In the genomic region with DNA sequence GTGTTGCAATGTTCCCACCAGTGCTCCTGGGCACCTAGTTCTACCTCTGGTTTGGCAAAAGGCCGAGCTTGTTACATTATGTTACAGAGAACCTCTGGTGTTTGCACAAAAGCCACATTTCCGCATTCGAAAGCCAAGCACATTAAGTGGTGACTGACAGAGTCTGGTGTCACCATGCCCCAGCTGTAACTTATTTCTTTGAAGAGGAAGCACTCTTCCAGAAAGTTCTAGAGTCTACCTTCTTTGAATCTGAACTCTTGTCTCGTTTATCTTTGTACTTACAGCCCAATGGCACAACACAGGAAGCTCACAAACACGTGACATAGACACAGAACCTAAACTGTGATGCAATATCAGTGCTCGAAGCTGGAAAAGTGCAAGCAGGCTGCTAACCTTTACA, we compare ENCODE assay signal across 8 mouse cellular contexts.
DNase-seq lines count a peak whose midpoint lies in the region; ATAC-seq and TF ChIP-seq lines count a peak whose summit lies in the region.

No protein-coding gene starts in this region.

- TF ChIP-seq CTCF in left cerebral cortex, adult 2 months (IDR thresholded peaks at IDR 0.05) = no peak

- intact Hi-C loops in left cerebral cortex, adult 2 months (cut with DNase I) = no loop called here
- intact Hi-C loops in left cerebral cortex, postnatal 36 days (cut with DNase I) = no loop called here

- no peak for ATAC-seq in cerebellum, adult (ENCODE audit: insufficient number of reproducible peaks, low FRiP score, low TSS enrichment)

- H3K27ac ChIP-seq in left cerebral cortex, adult 2 months = peak overlapping the region; percentile 76

- no peak overlapping the region for H3K4me3 ChIP-seq in left cerebral cortex, adult 2 months

- no peak for DNase-seq in left cerebral cortex, adult 2 months (ENCODE audit: extremely low spot score in 1 of 2, low spot score in 2 of 2)
- DNase-seq in left cerebral cortex, postnatal 36 days (ENCODE audit: low spot score in 2 of 2) = no peak
- peak; percentile 35 for DNase-seq in brain, adult 2 months (ENCODE audit: low read depth, low spot score)
- peak; percentile 10 to 22 for DNase-seq in kidney, adult 8-10 months
- peak; percentile 44 to 57 for DNase-seq in lung, postnatal 4 days
- no peak for DNase-seq in cerebellum, postnatal 36 days
- no peak for DNase-seq in c-Kit-positive CD71-positive TER-119-positive erythroid progenitor cells, embryonic 14.5 days (ENCODE audit: low spot score)

Comparison
In these comparisons a context has a peak if more than half of its experiments do, and no peak if none do; other contexts are left out.
1. DNase-seq: peak in brain, adult 2 months (single experiment), kidney, adult 8-10 months (2 of 2) and lung, postnatal 4 days (2 of 2); none in left cerebral cortex, adult 2 months (0 of 2), left cerebral cortex, postnatal 36 days (0 of 2), cerebellum, postnatal 36 days (0 of 2) and c-Kit-positive CD71-positive TER-119-positive erythroid progenitor cells, embryonic 14.5 days (single experiment).